Mouse (Mus musculus) stomach, postnatal 0 days (tissue): Measurements from ENCODE around the gene Cep63. TPM values are rescaled to one million over a fixed set of nuclear protein-coding genes. Genes with fewer than 3 reads are reported as not detected.

Experiments
- ATAC-seq: fragments of 200-750 bp; cut with Nextera tagmentation; 2 replicates; pipeline ENCODE4 v1.8.0; 2017; ENCODE audit not compliant: low FRiP score, low TSS enrichment
- DNase-seq: peaks from one replicate; pipeline ENCODE4 v3.0.0-alpha.2; 2016; ENCODE audit warnings: low spot score
- H3K27ac ChIP-seq: fragments of 300-500 bp; sonication (generic); replicated peaks from 2 replicates; pipeline ENCODE4 v1.5.1; 2014; ENCODE audit warnings: mild to moderate bottlenecking, control low read depth
- H3K27me3 ChIP-seq: fragments of 300-500 bp; sonication (generic); 2 replicates; pipeline ENCODE4 v1.6.1; 2014; ENCODE audit warnings: low read length; ENCODE audit not compliant: control insufficient read depth, insufficient read depth
- H3K36me3 ChIP-seq: fragments of 300-500 bp; sonication (generic); 2 replicates; pipeline ENCODE4 v1.6.1; 2014; ENCODE audit warnings: low read length, mixed read lengths; ENCODE audit not compliant: control insufficient read depth, insufficient read depth
- H3K4me1 ChIP-seq: fragments of 300-500 bp; sonication (generic); replicated peaks from 2 replicates; pipeline ENCODE4 v1.6.1; 2014; ENCODE audit warnings: antibody characterized with exemption; ENCODE audit not compliant: control insufficient read depth, insufficient read depth
- H3K4me2 ChIP-seq: fragments of 300-500 bp; sonication (generic); replicated peaks from 2 replicates; pipeline ENCODE4 v1.6.1; 2014; ENCODE audit warnings: low read depth, mild to moderate bottlenecking, control low read depth, moderate library complexity
- H3K4me3 ChIP-seq: fragments of 300-500 bp; sonication (generic); 2 replicates; pipeline ENCODE4 v1.5.1; 2014; ENCODE audit warnings: low read depth, low read length, control low read depth
- H3K9ac ChIP-seq: fragments of 300-500 bp; sonication (generic); 2 replicates; pipeline ENCODE4 v1.6.1; 2014; ENCODE audit warnings: mild to moderate bottlenecking, low read length, control low read depth, mixed read lengths
- H3K9me3 ChIP-seq: fragments of 300-500 bp; sonication (generic); 2 replicates; pipeline ENCODE4 v1.6.1; 2016; ENCODE audit warnings: low read length; ENCODE audit not compliant: control insufficient read depth
- CTCF ChIP-seq: IDR thresholded peaks from 2 replicates; pipeline ENCODE4 v1.5.1; 2016; ENCODE audit warnings: antibody characterized with exemption, low read depth, mild to moderate bottlenecking, moderate library complexity
- EP300 ChIP-seq: optimal IDR thresholded peaks from 2 replicates; pipeline ENCODE3; 2016; ENCODE audit warnings: antibody characterized with exemption
- WGBS: fragments of 180-500 bp; shearing (Covaris S2); extraction: QIAGEN DNeasy Blood & Tissue Kit; methylation state at CpG from one replicate; pipeline ENCODE4 v1.1.7; 2014; 5-methylcytosine and 5-hydroxymethylcytosine counted together
- polyA plus RNA-seq: library from polyadenylated mRNA; unstranded; fragments of >200 nt; fragmentation: Nextera tagmentation; extraction: Ambion mirVana; gene quantifications from 2 replicates; pipeline ENCODE4 v1.2.1, GENCODE M21; 2015

The Cep63 gene
- polyA plus RNA-seq = 24.4 and 27.8 TPM in 2 replicates

GRCm38 (mm10) chr9:102625983-102626838 is at the start of gene Cep63, which contains the start of gene Anapc13:
TSS of gene Cep63 (minus strand) at chr9:102626534.
TSS of gene Anapc13 (plus strand) at chr9:102626296.
- peak; percentile 99 for DNase-seq
- H3K4me2 ChIP-seq = peak within 1 kb of the TSS; percentile 82
- peak within 1 kb of the TSS; percentile 97 for H3K9ac ChIP-seq
- TF ChIP-seq EP300 (peak; percentile 31), CTCF (peak; percentile 45; the same call in 1 of the 2 replicates)
- no peaks in the 10 kb centered on the region for H3K27me3 ChIP-seq
- H3K27ac ChIP-seq = peak within 1 kb of the TSS; percentile 96
- H3K9me3 ChIP-seq = no peaks in the 10 kb centered on the region
- 0 out of 2 replicates have a peak, but pooled peaks cover 2% of the 10 kb centered on the region for H3K36me3 ChIP-seq
- under 1% methylated on average over 82 of the region's 84 CpGs for WGBS
- no peaks in the 10 kb centered on the region for H3K4me1 ChIP-seq
- peak within 1 kb of the TSS; percentile 86 for H3K4me3 ChIP-seq
- peak; percentile 95 for ATAC-seq

- H3K9me3 ChIP-seq = no peaks in the 10 kb centered on the region
- H3K36me3 ChIP-seq = no peaks in the 10 kb centered on the region
- 81% methylated on average over 5 of the region's 5 CpGs for WGBS
- DNase-seq = no peak
- TF ChIP-seq EP300 (no peak), CTCF (no peak)
- peaks cover 3% of the 10 kb centered on the region; the same call in 1 of the 2 replicates for H3K4me1 ChIP-seq
- H3K4me2 ChIP-seq = no peak overlapping the region
- H3K27ac ChIP-seq = no peak overlapping the region
- no peak overlapping the region for H3K9ac ChIP-seq
- peak; percentile 78 for ATAC-seq
- no peak overlapping the region for H3K4me3 ChIP-seq
- H3K27me3 ChIP-seq = no peaks in the 10 kb centered on the region
Observed at GRCm38 (mm10) chr9:102675922-102676321, 49.6 kb upstream of the Cep63 start.

- TF ChIP-seq CTCF (no peak), EP300 (no peak)
- WGBS = 45% methylated on average over 7 of the region's 7 CpGs
- no peak overlapping the region for H3K4me3 ChIP-seq
- DNase-seq (no peak), ATAC-seq (no peak)
- no peak overlapping the region for H3K4me2 ChIP-seq
- H3K4me1 ChIP-seq = peaks cover 3% of the 10 kb centered on the region; the same call in 1 of the 2 replicates
- no peaks in the 10 kb centered on the region for H3K9me3 ChIP-seq
- no peaks in the 10 kb centered on the region for H3K36me3 ChIP-seq
- no peak overlapping the region for H3K27ac ChIP-seq
- H3K9ac ChIP-seq = no peak overlapping the region
- no peaks in the 10 kb centered on the region for H3K27me3 ChIP-seq
Observed at GRCm38 (mm10) chr9:102673381-102673780, 47.0 kb upstream of the Cep63 start.

GRCm38 (mm10) chr9:102668906-102669305 is 42.6 kb upstream of the Cep63 start:
- Histone ChIP-seq H3K9ac (no peak overlapping the region), H3K9me3 (no peaks in the 10 kb centered on the region), H3K4me2 (no peak overlapping the region), H3K36me3 (no peaks in the 10 kb centered on the region), H3K4me1 (peaks cover 3% of the 10 kb centered on the region; the same call in 1 of the 2 replicates), H3K27me3 (no peaks in the 10 kb centered on the region), H3K27ac (no peak overlapping the region), H3K4me3 (no peak overlapping the region)
- WGBS = 84% methylated on average over 12 of the region's 12 CpGs
- ATAC-seq = no peak
- DNase-seq = no peak
- TF ChIP-seq EP300 (no peak), CTCF (no peak)

GRCm38 (mm10) chr9:102668115-102668514 is 41.8 kb upstream of the Cep63 start:
- WGBS = 38% methylated on average over 6 of the region's 6 CpGs
- Histone ChIP-seq H3K4me1 (peaks cover 3% of the 10 kb centered on the region; the same call in 1 of the 2 replicates), H3K27me3 (no peaks in the 10 kb centered on the region), H3K9ac (no peak overlapping the region), H3K4me3 (no peak overlapping the region), H3K4me2 (no peak overlapping the region), H3K36me3 (no peaks in the 10 kb centered on the region), H3K9me3 (no peaks in the 10 kb centered on the region), H3K27ac (no peak overlapping the region)
- DNase-seq = no peak
- no peak for ATAC-seq
- no peak for TF ChIP-seq CTCF
- TF ChIP-seq EP300 = no peak
